Mouse (Mus musculus) forebrain, embryonic 14.5 days (tissue): ENCODE measurements at regions not wholly inside any gene's neighbourhood (a gene's known extent, or its start where the extent isn't known, plus 50 kb on each side); places are given as distances from the start of the nearest gene placed in this dataset.

Source experiments
- ATAC-seq: fragments of 200-750 bp; cut with Nextera tagmentation; 2 replicates; pipeline ENCODE4 v1.8.0; 2017; ENCODE audit warnings: mild to moderate bottlenecking, moderate library complexity
- DNase-seq: peaks from one replicate; pipeline ENCODE4 v3.0.0-alpha.2; 2015; ENCODE audit warnings: low spot score
- H3K27ac ChIP-seq: fragments of 300-500 bp; sonication (generic); 2 replicates; pipeline ENCODE4 v1.5.1; 2014; ENCODE audit warnings: low read depth, mild to moderate bottlenecking, control low read depth, low read length, moderate library complexity
- H3K27me3 ChIP-seq: fragments of 300-500 bp; sonication (generic); replicated peaks from 2 replicates; pipeline ENCODE4 v1.6.1; 2014; ENCODE audit warnings: low read length, control low read depth, mixed read lengths; ENCODE audit not compliant: control insufficient read depth, insufficient read depth
- H3K36me3 ChIP-seq: fragments of 300-500 bp; sonication (generic); 2 replicates; pipeline ENCODE4 v1.6.1; 2014; ENCODE audit warnings: low read length, control low read depth; ENCODE audit not compliant: control insufficient read depth, insufficient read depth
- H3K4me1 ChIP-seq: fragments of 300-500 bp; sonication (generic); 2 replicates; pipeline ENCODE4 v1.6.1; 2014; ENCODE audit warnings: antibody characterized with exemption, low read length, control low read depth; ENCODE audit not compliant: control insufficient read depth, insufficient read depth
- H3K4me2 ChIP-seq: fragments of 300-500 bp; sonication (generic); 2 replicates; pipeline ENCODE4 v1.6.1; 2014; ENCODE audit warnings: mild to moderate bottlenecking, control low read depth, low read length
- H3K4me3 ChIP-seq: fragments of 300-500 bp; sonication (generic); 2 replicates; pipeline ENCODE4 v1.5.1; 2014; ENCODE audit warnings: low read depth, low read length, control low read depth
- H3K9ac ChIP-seq: fragments of 300-500 bp; sonication (generic); 2 replicates; pipeline ENCODE4 v1.6.1; 2014; ENCODE audit warnings: mild to moderate bottlenecking, low read length, control low read depth, moderate library complexity
- H3K9me3 ChIP-seq: fragments of 300-500 bp; sonication (generic); replicated peaks from 2 replicates; pipeline ENCODE4 v1.6.1; 2016; ENCODE audit warnings: low read length, control low read depth, mixed read lengths; ENCODE audit not compliant: control insufficient read depth
- WGBS: fragments of 180-500 bp; shearing (Covaris S2); extraction: QIAGEN DNeasy Blood & Tissue Kit; methylation state at CpG from one replicate; pipeline ENCODE4 v1.1.7; 2014; 5-methylcytosine and 5-hydroxymethylcytosine counted together

GRCm38 (mm10) chr9:120672452-120672851, 101.2 kb downstream of the Rpl14 start:
- H3K36me3 ChIP-seq, result no peaks in the 10 kb centered on the region
- ATAC-seq (peak; percentile 45; the same call in 1 of the 2 replicates), DNase-seq (peak; percentile 64)
- no peak overlapping the region for H3K4me3 ChIP-seq
- H3K4me2 ChIP-seq, result no peak overlapping the region
- WGBS, result 18% methylated on average over 6 of the region's 6 CpGs
- H3K27ac ChIP-seq, result no peak overlapping the region
- no peaks in the 10 kb centered on the region for H3K9me3 ChIP-seq
- no peak overlapping the region for H3K9ac ChIP-seq
- H3K27me3 ChIP-seq, result no peaks in the 10 kb centered on the region
- H3K4me1 ChIP-seq, result peaks cover 29% of the 10 kb centered on the region

- DNase-seq (no peak), ATAC-seq (no peak)
- Histone ChIP-seq H3K4me3 (no peak overlapping the region), H3K9ac (no peak overlapping the region), H3K9me3 (no peaks in the 10 kb centered on the region), H3K36me3 (no peaks in the 10 kb centered on the region), H3K4me2 (peak overlapping the region; percentile 42), H3K27me3 (no peaks in the 10 kb centered on the region), H3K4me1 (peaks cover 29% of the 10 kb centered on the region), H3K27ac (no peak overlapping the region)
- 6% methylated on average over 11 of the region's 11 CpGs for WGBS
Observed at GRCm38 (mm10) chr9:120674855-120675254, 103.6 kb downstream of the Rpl14 start.

GRCm38 (mm10) chr9:120675371-120676150, 104.3 kb downstream of the Rpl14 start:
- DNase-seq (peak; percentile 47), ATAC-seq (peak; percentile 47; the same call in 1 of the 2 replicates)
- Histone ChIP-seq H3K4me2 (peak overlapping the region; percentile 42), H3K4me3 (peak overlapping the region; percentile 19), H3K9me3 (no peaks in the 10 kb centered on the region), H3K36me3 (no peaks in the 10 kb centered on the region), H3K27ac (no peak overlapping the region), H3K27me3 (no peaks in the 10 kb centered on the region), H3K9ac (peak overlapping the region; percentile 41), H3K4me1 (peaks cover 29% of the 10 kb centered on the region)
- WGBS, result 2% methylated on average over 18 of the region's 18 CpGs

- DNase-seq (no peak), ATAC-seq (no peak)
- no peak overlapping the region for H3K9ac ChIP-seq
- WGBS, result 13% methylated on average over 9 of the region's 9 CpGs
- no peaks in the 10 kb centered on the region for H3K36me3 ChIP-seq
- H3K4me3 ChIP-seq, result no peak overlapping the region
- no peaks in the 10 kb centered on the region for H3K9me3 ChIP-seq
- H3K4me2 ChIP-seq, result no peak overlapping the region
- H3K4me1 ChIP-seq, result peaks cover 29% of the 10 kb centered on the region
- H3K27ac ChIP-seq, result no peak overlapping the region
- no peaks in the 10 kb centered on the region for H3K27me3 ChIP-seq
Observed at GRCm38 (mm10) chr9:120676301-120676700, 105.1 kb downstream of the Rpl14 start.

- H3K9ac ChIP-seq, result no peak overlapping the region
- no peaks in the 10 kb centered on the region for H3K27me3 ChIP-seq
- no peaks in the 10 kb centered on the region for H3K36me3 ChIP-seq
- WGBS, result 11% methylated on average over 8 of the region's 8 CpGs
- no peaks in the 10 kb centered on the region for H3K9me3 ChIP-seq
- H3K4me1 ChIP-seq, result peaks cover 29% of the 10 kb centered on the region
- DNase-seq (peak; percentile 45), ATAC-seq (no peak)
- no peak overlapping the region for H3K27ac ChIP-seq
- H3K4me3 ChIP-seq, result no peak overlapping the region
- no peak overlapping the region for H3K4me2 ChIP-seq
Observed at GRCm38 (mm10) chr9:120676771-120677170, 105.5 kb downstream of the Rpl14 start.

- no peaks in the 10 kb centered on the region for H3K27me3 ChIP-seq
- H3K27ac ChIP-seq, result no peak overlapping the region
- WGBS, result 58% methylated on average over 5 of the region's 5 CpGs
- H3K4me1 ChIP-seq, result peaks cover 29% of the 10 kb centered on the region
- H3K4me2 ChIP-seq, result no peak overlapping the region
- no peaks in the 10 kb centered on the region for H3K9me3 ChIP-seq
- no peak overlapping the region for H3K4me3 ChIP-seq
- DNase-seq (no peak), ATAC-seq (0 out of 2 replicates have a peak, but pooled peaks have one; percentile 21)
- H3K36me3 ChIP-seq, result no peaks in the 10 kb centered on the region
- H3K9ac ChIP-seq, result no peak overlapping the region
Observed at GRCm38 (mm10) chr9:120677216-120677615, 106.0 kb downstream of the Rpl14 start.

GRCm38 (mm10) chr9:120679822-120680426, 108.7 kb downstream of the Rpl14 start:
- Histone ChIP-seq H3K27me3 (no peaks in the 10 kb centered on the region), H3K4me2 (no peak overlapping the region), H3K9ac (no peak overlapping the region), H3K27ac (no peak overlapping the region), H3K4me3 (no peak overlapping the region), H3K4me1 (peaks cover 21% of the 10 kb centered on the region), H3K36me3 (no peaks in the 10 kb centered on the region), H3K9me3 (no peaks in the 10 kb centered on the region)
- ATAC-seq (no peak), DNase-seq (no peak)
- WGBS, result 53% methylated on average over 11 of the region's 11 CpGs

- peaks cover 9% of the 10 kb centered on the region for H3K4me1 ChIP-seq
- no peaks in the 10 kb centered on the region for H3K36me3 ChIP-seq
- H3K4me3 ChIP-seq, result no peak overlapping the region
- no peak; the same call in 1 of the 2 replicates for ATAC-seq
- no peaks in the 10 kb centered on the region for H3K9me3 ChIP-seq
- H3K27ac ChIP-seq, result no peak overlapping the region
- peak; percentile 68 for DNase-seq
- 8% methylated on average over 7 of the region's 7 CpGs for WGBS
- no peaks in the 10 kb centered on the region for H3K27me3 ChIP-seq
- H3K4me2 ChIP-seq, result no peak overlapping the region
- H3K9ac ChIP-seq, result no peak overlapping the region
Observed at GRCm38 (mm10) chr9:120681404-120681803, 110.2 kb downstream of the Rpl14 start.

- no peak overlapping the region for H3K4me3 ChIP-seq
- no peaks in the 10 kb centered on the region for H3K27me3 ChIP-seq
- no peak overlapping the region for H3K27ac ChIP-seq
- WGBS, result 50% methylated on average over 6 of the region's 7 CpGs
- peaks cover 19% of the 10 kb centered on the region for H3K4me1 ChIP-seq
- H3K36me3 ChIP-seq, result no peaks in the 10 kb centered on the region
- no peak for DNase-seq
- H3K4me2 ChIP-seq, result no peak overlapping the region
- no peak for ATAC-seq
- no peaks in the 10 kb centered on the region for H3K9me3 ChIP-seq
- no peak overlapping the region for H3K9ac ChIP-seq
Observed at GRCm38 (mm10) chr9:120685961-120686360, 114.7 kb downstream of the Rpl14 start.
